Mouse (Mus musculus): ENCODE results near the gene Sik2. TPM values are rescaled to one million over a fixed set of nuclear protein-coding genes. Genes with fewer than 3 reads are reported as not detected.

Sik2 gene
- polyA plus RNA-seq, 1 experiment from 2014 or later, result 8.4 TPM

- H3K79me2 ChIP-seq (ENCODE audit: inconsistent target), result peaks cover 56% of the 10 kb centered on the region
- no peak overlapping the region for H3K4me3 ChIP-seq (ENCODE audit: inconsistent target)
- no peak overlapping the region for H3K27ac ChIP-seq
- no peaks in the 10 kb centered on the region for H3K36me3 ChIP-seq (ENCODE audit: inconsistent target)
- 56% methylated on average over 2 of the region's 2 CpGs for WGBS (ENCODE audit: missing documents)
These were observed 44.0 kb downstream of the Sik2 start for GRCm38 (mm10) chr9:50964911-50965310.

- Histone ChIP-seq H3K4me3 (ENCODE audit: inconsistent target) (no peak overlapping the region), H3K36me3 (ENCODE audit: inconsistent target) (no peaks in the 10 kb centered on the region), H3K79me2 (ENCODE audit: inconsistent target) (peaks cover 9% of the 10 kb centered on the region; the same call in 1 of the 2 replicates), H3K27ac (no peak overlapping the region)
- 86% methylated on average over 6 of the region's 6 CpGs for WGBS (ENCODE audit: missing documents)
These were observed 50.9 kb downstream of the Sik2 start for GRCm38 (mm10) chr9:50957956-50958489.

GRCm38 (mm10) chr9:50955176-50955575 is 53.7 kb downstream of the Sik2 start:
- WGBS (ENCODE audit: missing documents), result 93% methylated on average over 3 of the region's 3 CpGs
- no peaks in the 10 kb centered on the region; the same call in 1 of the 2 replicates for H3K79me2 ChIP-seq (ENCODE audit: inconsistent target)
- H3K36me3 ChIP-seq (ENCODE audit: inconsistent target), result no peaks in the 10 kb centered on the region
- H3K4me3 ChIP-seq (ENCODE audit: inconsistent target), result no peak overlapping the region
- no peak overlapping the region for H3K27ac ChIP-seq

- no peak overlapping the region for H3K27ac ChIP-seq
- H3K79me2 ChIP-seq (ENCODE audit: inconsistent target), result peaks cover 13% of the 10 kb centered on the region; the same call in 1 of the 2 replicates
- H3K36me3 ChIP-seq (ENCODE audit: inconsistent target), result no peaks in the 10 kb centered on the region
- no peak overlapping the region for H3K4me3 ChIP-seq (ENCODE audit: inconsistent target)
- 77% methylated on average over 7 of the region's 7 CpGs for WGBS (ENCODE audit: missing documents)
These were observed 60.6 kb downstream of the Sik2 start for GRCm38 (mm10) chr9:50948097-50948823.

GRCm38 (mm10) chr9:50946338-50946737 is 62.5 kb downstream of the Sik2 start:
- Histone ChIP-seq H3K27ac (peak overlapping the region; percentile 48), H3K79me2 (ENCODE audit: inconsistent target) (peaks cover 16% of the 10 kb centered on the region; the same call in 1 of the 2 replicates), H3K4me3 (ENCODE audit: inconsistent target) (no peak overlapping the region), H3K36me3 (ENCODE audit: inconsistent target) (no peaks in the 10 kb centered on the region)
- WGBS (ENCODE audit: missing documents), result 0% methylated on average over 1 of the region's 1 CpGs

GRCm38 (mm10) chr9:50944826-50945225 is 64.0 kb downstream of the Sik2 start:
- WGBS (ENCODE audit: missing documents), result 9% methylated on average over 1 of the region's 1 CpGs
- H3K4me3 ChIP-seq (ENCODE audit: inconsistent target), result no peak overlapping the region
- no peaks in the 10 kb centered on the region for H3K36me3 ChIP-seq (ENCODE audit: inconsistent target)
- peak overlapping the region; percentile 48 for H3K27ac ChIP-seq
- H3K79me2 ChIP-seq (ENCODE audit: inconsistent target), result peaks cover 18% of the 10 kb centered on the region; the same call in 1 of the 2 replicates

GRCm38 (mm10) chr9:50942711-50943110 is 66.2 kb downstream of the Sik2 start:
- H3K79me2 ChIP-seq (ENCODE audit: inconsistent target), result peaks cover 24% of the 10 kb centered on the region; the same call in 1 of the 2 replicates
- 100% methylated on average over 2 of the region's 2 CpGs for WGBS (ENCODE audit: missing documents)
- H3K4me3 ChIP-seq (ENCODE audit: inconsistent target), result no peak overlapping the region
- H3K36me3 ChIP-seq (ENCODE audit: inconsistent target), result no peaks in the 10 kb centered on the region
- H3K27ac ChIP-seq, result no peak overlapping the region

GRCm38 (mm10) chr9:50941804-50942401 is 67.0 kb downstream of the Sik2 start:
- Histone ChIP-seq H3K4me3 (ENCODE audit: inconsistent target) (no peak overlapping the region), H3K36me3 (ENCODE audit: inconsistent target) (no peaks in the 10 kb centered on the region), H3K79me2 (ENCODE audit: inconsistent target) (peaks cover 20% of the 10 kb centered on the region; the same call in 1 of the 2 replicates), H3K27ac (no peak overlapping the region)
- 24% methylated on average over 3 of the region's 3 CpGs for WGBS (ENCODE audit: missing documents)

- no peaks in the 10 kb centered on the region for H3K79me2 ChIP-seq (ENCODE audit: inconsistent target)
- peaks cover 3% of the 10 kb centered on the region; the same call in 1 of the 2 replicates for H3K36me3 ChIP-seq (ENCODE audit: inconsistent target)
- H3K27ac ChIP-seq, result no peak overlapping the region
- H3K4me3 ChIP-seq (ENCODE audit: inconsistent target), result no peak overlapping the region
These were observed 78.9 kb downstream of the Sik2 start for GRCm38 (mm10) chr9:50929986-50930385.

- Histone ChIP-seq H3K27ac (no peak overlapping the region), H3K79me2 (ENCODE audit: inconsistent target) (no peaks in the 10 kb centered on the region), H3K4me3 (ENCODE audit: inconsistent target) (no peak overlapping the region), H3K36me3 (ENCODE audit: inconsistent target) (no peaks in the 10 kb centered on the region)
- 97% methylated on average over 4 of the region's 4 CpGs for WGBS (ENCODE audit: missing documents)
These were observed 83.1 kb downstream of the Sik2 start for GRCm38 (mm10) chr9:50925801-50926200.

- H3K4me3 ChIP-seq (ENCODE audit: inconsistent target), result no peak overlapping the region
- H3K27ac ChIP-seq, result no peak overlapping the region
- no peaks in the 10 kb centered on the region for H3K79me2 ChIP-seq (ENCODE audit: inconsistent target)
- H3K36me3 ChIP-seq (ENCODE audit: inconsistent target), result no peaks in the 10 kb centered on the region
These were observed 84.4 kb downstream of the Sik2 start for GRCm38 (mm10) chr9:50924454-50924853.

GRCm38 (mm10) chr9:50922363-50923153 is 86.3 kb downstream of the Sik2 start:
- Histone ChIP-seq H3K4me3 (ENCODE audit: inconsistent target) (no peak overlapping the region), H3K27ac (no peak overlapping the region), H3K79me2 (ENCODE audit: inconsistent target) (no peaks in the 10 kb centered on the region), H3K36me3 (ENCODE audit: inconsistent target) (no peaks in the 10 kb centered on the region)
- WGBS (ENCODE audit: missing documents), result 92% methylated on average over 5 of the region's 5 CpGs

GRCm38 (mm10) chr9:50920933-50921895 is 87.7 kb downstream of the Sik2 start:
- Histone ChIP-seq H3K27ac (no peak overlapping the region), H3K4me3 (ENCODE audit: inconsistent target) (no peak overlapping the region), H3K79me2 (ENCODE audit: inconsistent target) (no peaks in the 10 kb centered on the region), H3K36me3 (ENCODE audit: inconsistent target) (no peaks in the 10 kb centered on the region)
- 92% methylated on average over 3 of the region's 3 CpGs for WGBS (ENCODE audit: missing documents)

- H3K36me3 ChIP-seq (ENCODE audit: inconsistent target), result no peaks in the 10 kb centered on the region
- WGBS (ENCODE audit: missing documents), result 100% methylated on average over 1 of the region's 2 CpGs
- no peak overlapping the region for H3K27ac ChIP-seq
- no peak overlapping the region for H3K4me3 ChIP-seq (ENCODE audit: inconsistent target)
- no peaks in the 10 kb centered on the region for H3K79me2 ChIP-seq (ENCODE audit: inconsistent target)
These were observed 89.3 kb downstream of the Sik2 start for GRCm38 (mm10) chr9:50919554-50919953.

Data from macrophage (primary cell).